Mouse (Mus musculus) stomach, postnatal 0 days (tissue): ENCODE data around the gene Hist2h2ac.

ENCODE experiments used
- CTCF ChIP-seq: IDR thresholded peaks from 2 replicates; pipeline ENCODE4 v1.5.1; 2016; ENCODE audit warnings: antibody characterized with exemption, low read depth, mild to moderate bottlenecking, moderate library complexity
- EP300 ChIP-seq: optimal IDR thresholded peaks from 2 replicates; pipeline ENCODE3; 2016; ENCODE audit warnings: antibody characterized with exemption

- TF ChIP-seq CTCF (peak; percentile 34), EP300 (no peak)
Observed at GRCm38 (mm10) chr3:96261623-96262022, 40.9 kb upstream of the Hist2h2ac start.
